Mouse (Mus musculus): ENCODE measurements at regions not wholly inside any gene's neighbourhood (a gene's known extent, or its start where the extent isn't known, plus 50 kb on each side); places are given as distances from the start of the nearest gene placed in this dataset.

DNA sequence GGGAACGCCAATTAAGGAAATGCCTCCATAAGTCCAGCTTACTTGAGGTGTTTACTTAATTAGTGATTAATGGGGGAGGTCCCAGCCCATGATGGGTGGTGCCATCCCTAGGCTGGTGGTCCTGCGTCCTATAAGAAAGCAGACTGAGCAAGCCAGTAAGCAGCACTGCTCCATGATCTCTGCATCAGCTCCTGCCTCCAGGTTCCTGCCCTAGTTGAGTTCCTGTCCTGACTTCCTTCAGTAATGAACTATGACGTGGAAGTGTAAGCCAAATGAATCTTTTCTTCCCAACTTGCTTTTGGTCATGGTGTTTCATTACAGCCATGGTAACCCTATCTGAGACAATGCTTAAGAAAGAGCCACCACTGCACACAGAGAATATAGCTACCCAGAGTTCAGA is 231.2 kb upstream of the 4930535I16Rik start:
- intact Hi-C loops (cut with DNase I) = no loop called here
- DNase-seq (ENCODE audit: extremely low spot score in 1 of 2, low spot score in 2 of 2) = no peak

DNA sequence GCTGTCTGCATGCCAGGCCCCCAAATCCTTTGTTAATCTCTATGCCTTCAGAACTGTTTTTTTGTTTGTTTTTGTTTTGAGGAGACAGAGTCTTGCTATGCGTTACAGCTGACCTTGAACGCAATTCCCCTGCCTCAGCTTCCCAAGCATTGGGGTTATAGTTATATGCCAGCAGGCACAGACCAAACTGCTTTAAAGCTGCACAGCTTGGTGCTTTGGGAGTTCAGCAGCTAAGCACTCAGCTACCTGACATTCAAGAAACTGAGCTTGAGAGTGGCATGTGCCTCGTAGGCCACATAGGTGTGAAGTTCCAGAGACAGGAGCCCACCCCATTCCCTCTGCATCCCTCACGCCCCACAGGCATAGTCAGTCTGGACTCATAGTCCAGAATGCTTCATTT is 229.5 kb upstream of the 4930535I16Rik start:
- no peak for DNase-seq (ENCODE audit: extremely low spot score in 1 of 2, low spot score in 2 of 2)
- intact Hi-C loops (cut with DNase I) = no loop called here

DNA sequence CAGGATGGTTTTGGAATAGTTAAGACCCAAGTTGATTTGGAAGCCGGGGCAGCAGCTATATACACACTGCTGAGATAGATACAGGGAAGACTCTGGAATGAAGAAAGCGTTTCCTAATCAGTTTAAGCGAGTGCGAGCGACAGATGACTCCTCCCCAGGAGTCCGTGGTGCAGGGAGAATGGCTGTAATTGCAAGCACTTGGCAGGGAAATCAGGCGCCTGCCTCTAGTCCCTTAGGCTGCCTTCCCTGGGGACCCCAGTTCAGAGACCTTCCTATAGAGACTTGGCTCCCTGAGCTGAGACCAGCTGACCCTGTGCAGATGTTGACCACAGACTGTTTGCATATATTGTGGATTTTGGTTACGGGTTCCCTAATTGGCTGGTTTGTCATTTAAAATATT is 228.3 kb upstream of the 4930535I16Rik start:
- no peak for DNase-seq (ENCODE audit: extremely low spot score in 1 of 2, low spot score in 2 of 2)
- intact Hi-C loops (cut with DNase I) = no loop called here

DNA sequence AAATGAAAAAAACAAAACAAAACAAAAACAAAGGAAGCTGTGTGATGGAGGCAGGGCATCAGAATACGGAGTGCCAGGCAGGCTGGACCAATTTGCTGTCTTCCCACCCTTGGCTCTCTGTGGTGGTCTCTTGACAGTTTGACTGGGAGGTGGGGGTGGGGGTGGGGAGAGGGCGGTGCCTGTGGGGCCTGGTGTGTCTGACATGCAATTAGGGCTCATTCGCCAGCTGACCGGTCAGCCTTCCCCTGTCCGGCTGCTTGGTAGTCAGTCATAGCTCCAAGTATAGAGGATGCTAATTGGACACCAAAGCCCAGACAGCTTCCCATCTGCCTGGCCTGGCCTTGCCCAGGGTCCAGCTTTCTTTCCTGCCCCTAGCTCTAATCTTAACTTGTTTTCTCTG is 225.8 kb upstream of the 4930535I16Rik start:
- intact Hi-C loops (cut with DNase I) = loop anchor here (5.0 kb wide), 2 partner anchors 59 to 171 kb away; no protein-coding TSS in a partner anchor
- no peak for DNase-seq (ENCODE audit: extremely low spot score in 1 of 2, low spot score in 2 of 2)

DNA sequence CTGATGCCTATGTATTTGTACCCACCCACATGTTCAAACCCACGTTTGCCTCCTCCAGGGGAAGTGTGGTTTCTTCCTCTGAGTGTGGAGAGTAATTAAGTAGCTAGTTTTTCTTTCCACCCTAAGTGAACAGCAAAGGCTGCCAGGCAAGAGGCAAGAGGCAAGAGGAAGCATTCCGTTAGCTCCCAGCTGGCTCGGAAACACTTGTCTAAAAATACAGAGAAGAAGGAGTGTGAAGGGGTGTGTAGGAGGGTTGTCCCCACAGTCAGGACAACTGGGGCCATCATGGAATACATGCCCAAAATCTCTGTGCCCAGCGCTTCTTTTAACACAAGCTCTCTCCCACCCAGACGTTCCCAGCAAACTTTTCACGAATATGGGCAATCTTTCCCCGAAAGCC is 225.4 kb upstream of the 4930535I16Rik start:
- intact Hi-C loops (cut with DNase I) = loop anchor here (5.0 kb wide), 2 partner anchors 59 to 171 kb away; no protein-coding TSS in a partner anchor

DNA sequence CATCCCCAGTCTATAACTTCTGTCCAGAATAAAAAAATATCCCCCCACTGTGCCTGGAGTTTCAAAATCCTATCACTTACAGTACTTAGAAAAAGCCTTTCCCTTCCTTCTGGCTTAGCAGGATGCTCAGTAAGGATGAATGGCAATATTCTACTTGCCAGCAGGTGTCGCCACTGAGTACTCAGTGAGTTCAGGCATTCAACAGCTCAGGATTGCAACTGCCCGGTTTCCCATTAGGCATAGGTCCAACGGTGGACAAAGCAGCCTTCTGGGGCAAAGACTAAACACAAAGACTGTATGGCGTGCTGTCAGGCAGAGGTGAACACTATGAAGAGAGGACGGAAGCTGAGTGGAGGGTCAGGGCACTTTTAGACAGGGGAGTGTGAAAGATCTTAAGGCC is 224.3 kb upstream of the 4930535I16Rik start:
- intact Hi-C loops (cut with DNase I) = loop anchor here (1.0 to 5.0 kb wide), 3 partner anchors 60 to 533 kb away; no protein-coding TSS in a partner anchor
- peak; percentile 87 to 89 for DNase-seq (ENCODE audit: extremely low spot score in 1 of 2, low spot score in 2 of 2)

More for the DNA sequence above, 225.4 kb upstream of the 4930535I16Rik start:
- peak in 1 of 2 experiments; percentile 51 for DNase-seq (ENCODE audit: extremely low spot score in 1 of 2, low spot score in 2 of 2)

DNA sequence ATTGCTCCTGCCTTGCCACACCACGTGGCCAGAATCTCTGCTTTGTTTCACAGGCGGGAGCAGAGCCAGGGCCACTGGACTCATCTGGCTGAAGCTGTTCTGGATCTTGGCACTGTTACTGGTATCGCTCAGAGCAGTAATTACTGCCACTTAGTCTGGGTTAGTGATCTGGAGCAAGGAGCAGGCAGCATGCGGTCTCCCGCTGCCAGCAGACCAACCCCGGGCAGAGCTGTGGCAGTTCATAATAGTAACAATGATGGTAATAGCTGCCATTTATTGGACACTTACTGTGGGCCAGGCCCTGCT is 217.3 kb upstream of the 4930535I16Rik start:
- DNase-seq (ENCODE audit: extremely low spot score in 1 of 2, low spot score in 2 of 2) = peak in 1 of 2 experiments; percentile 27
- intact Hi-C loops (cut with DNase I) = no loop called here

DNA sequence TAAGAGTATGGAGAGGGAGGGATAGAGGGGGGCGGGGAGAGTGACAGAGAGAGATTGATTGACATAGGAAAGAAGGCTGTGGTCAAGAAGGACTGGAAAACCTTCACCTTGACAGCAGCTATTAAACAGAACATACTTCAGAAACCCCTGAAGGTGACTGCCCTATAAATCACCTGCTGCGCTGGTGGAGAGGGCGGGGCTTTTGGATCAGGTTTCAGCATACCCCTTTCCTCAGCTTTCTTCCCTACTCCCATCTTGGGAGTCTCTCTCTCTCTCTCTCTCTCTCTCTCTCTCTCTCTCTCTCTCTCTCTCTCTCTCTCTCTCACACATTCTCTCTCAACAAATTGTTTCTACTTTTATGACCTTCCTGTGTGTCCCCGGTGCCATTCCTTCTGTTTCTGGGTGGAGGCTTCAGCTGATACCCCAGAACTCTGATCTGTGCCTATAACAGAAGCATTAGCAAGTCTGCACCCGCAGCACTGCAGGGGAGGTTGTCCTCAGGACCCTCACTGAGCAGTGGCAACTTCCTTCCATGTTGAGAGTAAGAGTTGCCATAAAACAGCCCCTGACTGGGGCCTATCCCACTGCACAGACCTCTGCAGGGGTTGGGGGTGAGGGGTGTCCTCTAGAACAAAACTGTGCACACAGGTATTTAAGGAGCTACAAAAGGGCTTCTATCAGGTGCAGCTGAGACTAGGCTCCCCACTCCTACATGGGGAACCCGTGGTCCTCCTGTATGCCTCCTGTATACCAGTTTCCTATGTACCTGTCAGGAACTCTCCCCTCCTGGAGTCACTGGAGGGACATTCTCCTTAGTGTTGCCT is 216.7 kb upstream of the 4930535I16Rik start:
- no peak for DNase-seq (ENCODE audit: extremely low spot score in 1 of 2, low spot score in 2 of 2)
- intact Hi-C loops (cut with DNase I) = no loop called here

DNA sequence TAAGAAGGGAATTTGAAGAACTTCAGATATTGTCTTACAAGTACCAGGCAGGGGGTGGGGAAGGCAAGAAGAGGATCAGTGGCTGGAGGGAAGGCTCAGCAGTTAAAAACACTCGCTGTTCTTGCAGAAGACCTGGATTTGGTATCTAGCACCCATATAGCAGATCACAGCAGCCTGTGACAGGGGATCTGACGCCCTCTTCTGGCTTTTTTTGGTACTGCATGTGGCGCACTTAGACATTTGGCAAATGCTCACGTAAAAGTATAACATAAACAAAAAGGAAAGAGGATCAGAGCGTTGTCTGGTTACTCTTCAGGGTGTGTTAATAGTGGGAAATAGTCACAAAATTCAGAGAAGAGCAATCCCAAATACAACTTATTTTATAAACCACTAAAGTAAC is 213.1 kb upstream of the 4930535I16Rik start:
- intact Hi-C loops (cut with DNase I) = no loop called here
- DNase-seq (ENCODE audit: extremely low spot score in 1 of 2, low spot score in 2 of 2) = no peak

DNA sequence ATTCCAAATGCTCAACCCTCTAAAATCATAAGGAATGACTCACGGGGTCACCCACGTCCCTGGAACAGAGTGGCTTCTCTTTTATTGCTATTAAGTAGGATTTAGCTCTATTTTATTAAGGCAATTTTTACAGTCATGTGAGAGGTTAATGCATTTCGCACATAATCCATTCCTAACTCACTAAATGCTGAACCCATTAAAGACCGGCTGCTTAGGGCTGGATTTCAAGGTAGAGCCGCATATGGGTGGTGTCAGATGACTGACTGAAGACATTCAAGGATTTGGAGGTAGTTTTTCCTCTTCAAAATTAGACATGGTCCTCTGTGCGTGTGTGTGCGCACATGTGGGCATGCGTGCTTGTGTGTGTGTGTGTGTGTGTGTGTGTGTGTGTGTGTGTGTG is 208.4 kb upstream of the 4930535I16Rik start:
- intact Hi-C loops (cut with DNase I) = no loop called here
- DNase-seq (ENCODE audit: extremely low spot score in 1 of 2, low spot score in 2 of 2) = no peak

DNA sequence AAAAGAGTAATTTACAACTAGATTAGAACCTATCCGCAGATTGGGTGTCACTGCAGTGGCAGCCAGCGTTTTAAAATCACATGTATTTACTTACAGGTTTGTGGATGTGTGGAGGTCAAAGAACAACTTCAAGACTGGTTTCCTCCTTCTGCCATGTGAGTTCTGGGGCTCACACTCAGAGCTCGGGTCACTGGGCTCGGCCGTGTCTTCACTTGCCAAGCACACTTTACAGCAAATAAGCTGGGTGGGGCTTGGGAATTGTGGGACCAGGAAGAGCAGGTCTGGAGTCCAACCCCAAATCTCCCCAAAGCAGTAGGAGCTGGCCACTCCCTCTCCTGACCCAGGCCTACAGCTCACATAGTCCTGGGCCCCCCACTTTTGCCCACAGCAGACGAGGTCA is 202.5 kb upstream of the 4930535I16Rik start:
- DNase-seq (ENCODE audit: extremely low spot score in 1 of 2, low spot score in 2 of 2) = no peak
- intact Hi-C loops (cut with DNase I) = no loop called here

DNA sequence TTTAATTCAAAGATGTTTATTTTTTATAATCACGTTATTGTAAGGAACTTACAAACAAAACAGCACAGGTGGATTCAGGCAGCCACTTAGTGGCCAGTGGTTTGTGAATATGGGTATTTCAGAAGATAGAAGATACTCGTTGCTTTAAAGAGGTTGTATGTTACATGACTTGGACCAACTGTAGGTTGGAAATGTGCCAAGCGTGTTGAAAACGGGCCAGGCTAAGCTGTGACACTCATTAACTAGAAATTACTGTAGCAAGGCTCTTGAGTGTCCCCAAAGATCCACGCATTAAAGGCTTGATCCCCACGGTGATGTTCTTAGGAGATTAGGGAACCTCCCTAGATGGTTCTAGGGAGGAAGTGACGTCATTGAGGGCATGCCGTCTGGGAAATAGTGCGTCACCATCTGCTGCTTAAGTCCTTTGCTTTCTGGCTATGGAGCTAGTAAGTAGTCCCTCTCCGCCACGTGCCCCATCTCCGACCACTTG is 196.1 kb upstream of the 4930535I16Rik start:
- intact Hi-C loops (cut with DNase I) = no loop called here
- DNase-seq (ENCODE audit: extremely low spot score in 1 of 2, low spot score in 2 of 2) = no peak

DNA sequence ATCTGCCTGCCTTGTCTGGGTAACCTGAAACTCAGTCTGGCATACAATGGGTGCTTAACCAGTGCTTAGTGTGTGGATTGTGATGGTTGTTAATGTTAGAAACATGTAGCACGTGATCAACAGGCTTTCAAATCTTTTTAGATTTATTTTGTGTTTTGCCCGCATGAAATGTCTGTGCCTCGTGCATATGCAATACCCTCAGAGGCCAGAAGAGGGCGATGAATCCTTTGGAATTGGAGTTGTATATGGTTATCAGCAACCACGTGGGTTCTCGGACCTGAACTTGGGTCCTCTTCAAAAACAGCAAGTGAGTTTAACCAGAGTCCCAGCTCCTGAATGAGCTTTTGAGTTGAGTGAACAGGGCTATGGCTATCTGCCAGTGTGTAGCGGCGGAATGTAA is 192.9 kb upstream of the 4930535I16Rik start:
- DNase-seq (ENCODE audit: extremely low spot score in 1 of 2, low spot score in 2 of 2) = no peak

DNA sequence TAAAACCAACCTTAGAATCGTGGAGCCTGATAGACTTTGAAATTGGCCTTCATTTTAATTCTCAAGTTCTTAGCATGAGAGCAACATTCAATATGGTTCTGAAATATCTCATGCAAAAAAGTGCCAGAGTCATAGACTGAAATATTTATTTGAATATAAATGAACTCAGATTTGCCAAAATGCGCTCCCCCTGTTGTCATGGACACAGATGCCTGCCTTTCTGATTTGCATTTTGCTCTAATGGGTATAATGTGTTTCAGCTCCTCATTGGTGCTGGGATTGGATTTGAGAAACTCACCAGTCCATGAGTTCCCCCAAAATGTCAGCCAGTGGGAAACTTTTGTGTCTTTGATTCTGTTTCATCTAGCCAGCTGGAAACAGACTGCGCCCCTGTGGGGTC is 191.5 kb upstream of the 4930535I16Rik start:
- DNase-seq (ENCODE audit: extremely low spot score in 1 of 2, low spot score in 2 of 2) = peak in 1 of 2 experiments; percentile 20
- intact Hi-C loops (cut with DNase I) = no loop called here

More for the DNA sequence above, 192.9 kb upstream of the 4930535I16Rik start:
- intact Hi-C loops (cut with DNase I) = no loop called here

DNA sequence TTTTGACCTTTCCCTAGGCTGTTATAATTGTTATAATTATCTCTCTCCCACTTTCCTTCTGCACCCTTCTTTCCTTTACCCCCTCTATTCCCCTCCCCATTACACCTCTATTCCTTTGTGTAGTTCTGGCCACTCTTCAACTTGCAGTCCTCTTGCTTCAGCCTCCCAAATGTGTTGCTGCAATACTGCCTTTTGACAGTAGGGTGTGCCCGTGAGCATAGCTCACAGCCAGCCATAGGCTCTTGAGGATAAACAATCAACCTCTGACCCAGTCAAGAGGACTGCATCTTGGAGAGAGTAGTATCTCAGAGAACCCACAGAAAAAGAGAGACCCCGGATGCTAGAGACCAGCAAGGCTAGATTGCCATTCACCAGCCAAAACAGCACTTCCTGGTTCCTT is 184.9 kb upstream of the 4930535I16Rik start:
- DNase-seq (ENCODE audit: extremely low spot score in 1 of 2, low spot score in 2 of 2) = no peak
- intact Hi-C loops (cut with DNase I) = no loop called here

DNA sequence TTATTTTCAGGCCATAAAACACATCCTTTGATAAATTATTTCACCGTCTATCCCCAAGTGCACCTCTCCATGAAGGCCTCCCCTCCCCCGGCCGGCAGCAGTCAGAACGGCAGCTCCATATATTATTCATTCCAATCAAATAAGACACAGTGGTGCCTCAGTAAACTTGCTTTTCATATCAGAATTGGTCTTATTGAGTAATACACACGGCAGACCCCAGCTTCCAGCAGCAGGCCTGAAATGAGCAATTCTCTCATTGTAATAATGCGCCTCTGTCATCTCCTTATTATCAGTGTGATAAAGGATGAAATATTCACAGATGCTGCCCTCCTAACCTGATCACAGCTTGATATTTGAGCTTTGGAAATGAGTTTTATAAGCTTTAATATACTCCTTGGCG is 169.0 kb upstream of the 4930535I16Rik start:
- intact Hi-C loops (cut with DNase I) = no loop called here
- DNase-seq (ENCODE audit: extremely low spot score in 1 of 2, low spot score in 2 of 2) = no peak

DNA sequence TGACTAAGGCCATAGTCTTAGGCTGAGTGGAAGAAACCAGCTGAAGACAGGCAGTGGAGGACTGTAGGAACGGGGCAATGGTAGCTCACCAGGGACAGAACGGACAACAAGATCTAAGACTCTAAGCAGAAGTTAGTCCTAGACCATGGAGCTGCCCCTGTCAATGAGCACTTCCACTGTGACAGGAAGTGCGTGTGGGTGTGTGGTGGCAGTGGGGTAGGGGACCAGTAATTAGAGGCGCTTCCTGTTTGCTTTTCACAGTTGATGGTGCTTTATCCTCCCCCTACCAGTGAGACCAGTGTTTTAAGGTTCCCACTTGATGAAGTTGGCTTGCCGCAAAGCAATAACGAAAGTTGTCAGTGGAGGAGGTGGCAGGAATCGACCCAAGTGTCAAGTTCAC is 168.4 kb upstream of the 4930535I16Rik start:
- intact Hi-C loops (cut with DNase I) = no loop called here
- no peak for DNase-seq (ENCODE audit: extremely low spot score in 1 of 2, low spot score in 2 of 2)

DNA sequence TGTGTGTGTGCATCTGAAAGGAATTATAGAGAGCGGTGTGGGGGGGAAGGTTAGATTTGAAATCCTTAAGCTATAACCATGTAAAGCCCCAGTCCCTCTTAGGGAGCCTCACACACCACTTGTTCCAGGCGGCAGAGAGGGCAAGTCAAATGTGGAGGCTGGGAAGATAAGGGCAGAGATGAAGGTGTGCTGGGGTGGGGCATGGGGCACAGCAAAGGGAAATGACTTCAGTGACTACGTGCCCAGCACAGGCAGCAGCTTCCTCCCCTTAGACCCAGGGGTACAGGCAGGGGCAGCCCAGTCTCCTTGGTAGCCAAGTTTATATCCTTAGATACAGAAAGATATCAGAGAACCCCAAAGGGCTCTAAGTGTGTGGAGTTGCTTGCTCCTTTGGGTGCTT is 161.8 kb upstream of the 4930535I16Rik start:
- DNase-seq (ENCODE audit: extremely low spot score in 1 of 2, low spot score in 2 of 2) = no peak
- intact Hi-C loops (cut with DNase I) = no loop called here

DNA sequence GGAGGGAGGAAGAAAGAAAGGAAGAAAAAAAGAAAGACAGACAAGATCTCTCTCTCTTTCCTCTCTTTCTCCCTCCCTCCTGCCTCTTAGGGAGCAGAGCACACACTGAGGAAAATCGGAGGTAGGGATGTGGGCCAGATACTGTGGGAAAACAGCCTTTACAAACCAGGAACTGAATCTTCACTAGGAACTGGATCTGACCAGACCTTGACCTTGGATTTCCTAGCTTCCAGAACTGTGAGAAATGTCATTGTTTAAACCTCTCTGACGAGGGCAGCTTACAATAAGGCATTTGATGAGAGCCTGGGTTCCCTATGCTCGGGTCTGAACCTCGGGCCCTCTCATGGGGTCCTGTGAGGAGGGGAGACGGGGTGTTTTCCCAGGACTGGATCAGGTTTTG is 157.7 kb upstream of the 4930535I16Rik start:
- intact Hi-C loops (cut with DNase I) = no loop called here
- no peak for DNase-seq (ENCODE audit: extremely low spot score in 1 of 2, low spot score in 2 of 2)

DNA sequence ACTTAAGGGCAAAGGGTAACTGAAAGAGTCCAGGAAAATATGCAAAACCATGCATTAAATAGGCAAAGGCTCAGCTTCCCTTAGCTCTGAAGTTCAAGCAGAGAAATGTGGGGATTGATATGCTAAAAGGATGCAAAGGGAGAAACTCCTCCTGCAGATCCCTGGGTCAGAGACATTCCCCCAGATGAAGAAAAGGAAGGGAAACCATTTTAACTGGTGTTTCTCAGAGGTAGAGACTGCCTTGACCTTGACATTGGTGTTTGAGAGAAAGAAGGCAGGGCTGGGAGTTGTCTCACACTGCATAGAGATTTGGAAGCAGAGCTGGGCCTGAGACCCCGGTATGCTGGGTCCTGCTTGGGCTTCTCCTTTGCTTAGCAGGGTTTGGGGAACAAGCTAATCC is 155.8 kb upstream of the 4930535I16Rik start:
- intact Hi-C loops (cut with DNase I) = no loop called here

DNA sequence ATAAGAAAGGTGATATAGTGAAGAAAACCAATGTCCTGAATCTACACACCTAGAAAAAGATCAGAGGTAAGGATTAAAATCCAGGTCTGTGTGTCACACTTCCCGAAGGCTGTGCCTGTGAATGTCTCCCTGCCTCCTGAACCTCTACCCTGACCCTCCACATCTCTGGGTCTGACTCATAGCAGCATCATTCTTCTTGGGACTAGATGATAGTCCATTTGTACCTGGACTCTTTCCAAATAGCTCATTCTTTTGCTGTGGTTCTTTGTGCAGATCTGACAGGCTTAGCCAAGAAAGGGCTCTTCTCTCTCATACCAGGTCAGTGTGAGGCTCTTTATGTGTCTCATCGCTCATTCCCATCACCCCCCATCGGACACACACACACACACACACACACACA is 146.8 kb upstream of the 4930535I16Rik start:
- DNase-seq (ENCODE audit: extremely low spot score in 1 of 2, low spot score in 2 of 2) = no peak
- intact Hi-C loops (cut with DNase I) = no loop called here

More for the DNA sequence above, 155.8 kb upstream of the 4930535I16Rik start:
- no peak for DNase-seq (ENCODE audit: extremely low spot score in 1 of 2, low spot score in 2 of 2)

All from left cerebral cortex, postnatal 10 days (tissue).